22 mouse cellular contexts compared by ENCODE assay signal in the genomic region with DNA sequence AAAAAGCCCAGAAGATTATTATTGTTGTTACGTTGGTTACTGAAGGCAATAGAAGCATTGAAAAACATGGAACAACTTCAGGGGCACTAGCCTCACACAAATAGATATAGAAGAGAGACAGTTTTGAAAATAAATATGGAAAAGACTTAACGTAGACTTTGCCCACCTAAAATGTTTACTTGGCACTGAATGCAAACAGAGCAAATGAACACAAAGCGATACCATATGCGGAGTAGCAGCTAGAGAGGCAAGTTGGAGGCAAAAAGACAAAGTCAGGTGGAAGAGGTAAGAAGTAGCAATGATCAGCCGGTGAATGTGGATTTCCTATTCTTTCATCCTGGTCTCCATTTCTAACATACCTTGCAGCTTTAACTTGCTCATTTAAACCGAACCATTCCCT. TPM values are rescaled to one million over a fixed set of nuclear protein-coding genes. Genes with fewer than 3 reads are reported as not detected.
"Had no signal": no experiment of that assay in that cellular context is flagged by ENCODE, and none has a peak within 500 bp of the region (broad histone marks: within the 10 kb centered on the region; RNA-seq: fewer than 3 reads in every experiment).

No protein-coding gene starts in this region.

- H3K27me3 ChIP-seq: neural tube, embryonic 13.5 days; neural tube, embryonic 15.5 days; stomach, embryonic 15.5 days had no signal

- H3K36me3 ChIP-seq: neural tube, embryonic 13.5 days; neural tube, embryonic 15.5 days; stomach, embryonic 15.5 days had no signal

- H3K27ac ChIP-seq: neural tube, embryonic 13.5 days; neural tube, embryonic 15.5 days; stomach, embryonic 15.5 days; stomach, postnatal 0 days had no signal

- H3K4me3 ChIP-seq: neural tube, embryonic 13.5 days; neural tube, embryonic 15.5 days; stomach, embryonic 15.5 days had no signal

- DNase-seq: retina, postnatal 1 day; right cerebral cortex, adult 18-20 months; right cerebral cortex, postnatal 14 days; right cerebral cortex, postnatal 25 days; right cerebral cortex, postnatal 4 days; spleen, adult 18-20 months; thymus, adult 18-20 months; thymus, adult 2 months; thymus, postnatal 14 days; thymus, postnatal 25 days; thymus, postnatal 36 days; thymus, postnatal 4 days had no signal

- H3K4me2 ChIP-seq: neural tube, embryonic 13.5 days; neural tube, embryonic 15.5 days; stomach, embryonic 15.5 days had no signal

- H3K9me3 ChIP-seq: neural tube, embryonic 13.5 days; neural tube, embryonic 15.5 days; stomach, embryonic 15.5 days had no signal

- H3K4me1 ChIP-seq: neural tube, embryonic 13.5 days; neural tube, embryonic 15.5 days; stomach, embryonic 15.5 days had no signal

- H3K9ac ChIP-seq: neural tube, embryonic 13.5 days; neural tube, embryonic 15.5 days; stomach, embryonic 15.5 days had no signal

RNA-seq across cellular contexts. Expression of a gene that starts 21.6 kb away (rescaled TPM):
- polyA plus RNA-seq: neural tube, embryonic 14.5 days; small intestine, adult 2 months; spleen, adult 2 months; stomach, embryonic 14.5 days; stomach, embryonic 15.5 days; stomach, embryonic 16.5 days; stomach, postnatal 0 days; thymus, postnatal 0 days had no signal
